Mouse (Mus musculus) myocyte (in vitro differentiated cells): ENCODE measurements around the gene Wrap53. TPM values are rescaled to one million over a fixed set of nuclear protein-coding genes. Genes with fewer than 3 reads are reported as not detected.

Experiments
- H3K27me3 ChIP-seq: one replicate; pipeline ENCODE4 v1.6.1; 2011; ENCODE audit not compliant: control insufficient read depth, insufficient read depth, insufficient read length
- H3K36me3 ChIP-seq: one replicate; pipeline ENCODE4 v1.6.1; 2011; ENCODE audit not compliant: control insufficient read depth, insufficient read depth
- H3K4me2 ChIP-seq: one replicate; pipeline ENCODE4 v1.6.1; 2011; ENCODE audit warnings: low read depth, control low read depth
- H3K4me3 ChIP-seq: one replicate; pipeline ENCODE4 v1.5.1; 2011; ENCODE audit warnings: mild to moderate bottlenecking, control low read depth, moderate library complexity
- H3K79me2 ChIP-seq: one replicate; pipeline ENCODE4 v1.6.1; 2011; ENCODE audit not compliant: control insufficient read depth, insufficient read depth
- H3ac ChIP-seq: one replicate; pipeline ENCODE4 v1.6.1; 2011; ENCODE audit not compliant: control insufficient read depth, insufficient read length
- CEBPB ChIP-seq: IDR thresholded peaks from 2 replicates; pipeline ENCODE4 v1.6.1; 2011; ENCODE audit warnings: mild to moderate bottlenecking, moderate library complexity; ENCODE audit not compliant: poor library complexity, insufficient read depth, severe bottlenecking
- E2F4 ChIP-seq: IDR thresholded peaks from one replicate; pipeline ENCODE4 v1.6.1; 2011; ENCODE audit warnings: mild to moderate bottlenecking, control low read depth, moderate library complexity; ENCODE audit not compliant: insufficient read depth
- MAX ChIP-seq: IDR thresholded peaks from one replicate; pipeline ENCODE4 v1.6.1; 2011; ENCODE audit warnings: low read depth, mild to moderate bottlenecking, control low read depth
- MYOD1 ChIP-seq, 3 experiments: IDR thresholded peaks; one replicate each; pipeline ENCODE4 v1.6.1; 2011; ENCODE audit warnings: control low read depth in 2 of 3, low read depth in 2 of 3, mild to moderate bottlenecking in 2 of 3, moderate library complexity in 1 of 3; ENCODE audit not compliant: insufficient read length in 2 of 3, control insufficient read depth in 1 of 3
- MYOG ChIP-seq, 3 experiments: IDR thresholded peaks; one replicate each; pipeline ENCODE4 v1.6.1; 2011; ENCODE audit warnings: control low read depth in 2 of 3, low read depth in 2 of 3, mild to moderate bottlenecking in 2 of 3; ENCODE audit not compliant: insufficient read length in 2 of 3, control insufficient read depth in 1 of 3, insufficient read depth in 1 of 3
- POLR2A ChIP-seq: IDR thresholded peaks from one replicate; pipeline ENCODE4 v1.6.1; 2011; ENCODE audit warnings: low read depth, mild to moderate bottlenecking, control low read depth, moderate library complexity; ENCODE audit not compliant: insufficient read length
- POLR2AphosphoS2 ChIP-seq: IDR thresholded peaks from one replicate; pipeline ENCODE4 v1.6.1; 2011; ENCODE audit warnings: low read depth, control low read depth; ENCODE audit not compliant: insufficient read length
- REST ChIP-seq: IDR thresholded peaks from one replicate; pipeline ENCODE4 v1.6.1; 2011; ENCODE audit warnings: mild to moderate bottlenecking, control low read depth, moderate library complexity; ENCODE audit not compliant: insufficient read depth, insufficient read length
- SRF ChIP-seq: IDR thresholded peaks from one replicate; pipeline ENCODE4 v1.6.1; 2011; ENCODE audit warnings: low read depth; ENCODE audit not compliant: control insufficient read depth, insufficient read length
- TCF12 ChIP-seq: IDR thresholded peaks from one replicate; pipeline ENCODE4 v1.6.1; 2011; ENCODE audit warnings: mild to moderate bottlenecking, control low read depth; ENCODE audit not compliant: poor library complexity, insufficient read depth, severe bottlenecking
- TCF3 ChIP-seq: IDR thresholded peaks from one replicate; pipeline ENCODE4 v1.6.1; 2011; ENCODE audit warnings: low read depth, control low read depth; ENCODE audit not compliant: insufficient read length
- USF1 ChIP-seq: IDR thresholded peaks from one replicate; pipeline ENCODE4 v1.6.1; 2011; ENCODE audit warnings: low read depth, mild to moderate bottlenecking, control low read depth, moderate library complexity
- polyA plus RNA-seq: library from polyadenylated mRNA; unstranded; fragments of >200 nt; fragmentation: generic; extraction: Trizol; gene quantifications from one replicate; pipeline ENCODE4 v1.2.1, GENCODE M21; 2012; ENCODE audit warnings: missing spikeins

The Wrap53 gene
- polyA plus RNA-seq, 1 experiment: 9.1 TPM

DNA sequence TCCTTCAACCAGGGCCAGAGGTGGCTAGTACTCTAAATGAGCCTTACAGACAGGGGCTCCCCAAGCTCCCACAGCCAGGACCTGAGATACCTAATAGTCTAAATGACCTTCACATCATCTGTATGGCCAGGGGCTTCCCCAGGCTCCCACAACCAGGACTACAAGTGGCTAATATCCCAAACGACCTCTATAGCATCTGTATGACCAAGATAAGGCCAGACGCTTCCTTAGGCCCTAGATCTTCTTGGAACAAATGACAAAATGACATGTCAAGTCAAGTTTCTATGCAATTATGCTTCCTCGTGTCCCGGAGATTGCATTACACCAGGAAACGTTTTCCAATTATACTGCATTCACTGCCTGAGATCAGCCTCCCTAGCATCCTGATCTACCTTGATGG is 3.7 kb downstream of the Wrap53 start:
- H3K36me3 ChIP-seq: peaks cover 3% of the 10 kb centered on the region
- H3K4me2 ChIP-seq: no peak overlapping the region
- no peak overlapping the region for H3K4me3 ChIP-seq
- TF ChIP-seq TCF12: no peak
- no peak for TF ChIP-seq E2F4
- TF ChIP-seq MYOG (IDR thresholded peaks at IDR 0.05; ENCODE audit: control insufficient read depth in 1 of 3, insufficient read depth in 1 of 3, insufficient read length in 2 of 3, low read depth in 2 of 3): no peak
- TF ChIP-seq MYOD1 (IDR thresholded peaks at IDR 0.05; ENCODE audit: control insufficient read depth in 1 of 3, insufficient read length in 2 of 3, low read depth in 2 of 3): no peak
- no peak for TF ChIP-seq SRF
- no peak for TF ChIP-seq POLR2AphosphoS2
- no peak for TF ChIP-seq REST
- no peak overlapping the region for H3ac ChIP-seq
- H3K79me2 ChIP-seq: peaks cover 46% of the 10 kb centered on the region
- no peaks in the 10 kb centered on the region for H3K27me3 ChIP-seq

GRCm38 (mm10) chr11:69575220-69575619 is 4.8 kb downstream of the Wrap53 start:
- Histone ChIP-seq H3K36me3 (peaks cover 6% of the 10 kb centered on the region), H3K27me3 (no peaks in the 10 kb centered on the region), H3K4me3 (no peak overlapping the region), H3K4me2 (no peak overlapping the region), H3K79me2 (peaks cover 44% of the 10 kb centered on the region), H3ac (no peak overlapping the region)
- TF ChIP-seq TCF12 (no peak), MAX (no peak), TCF3 (no peak), E2F4 (no peak), USF1 (no peak), SRF (no peak), POLR2AphosphoS2 (no peak), MYOD1 (IDR thresholded peaks at IDR 0.05; ENCODE audit: control insufficient read depth in 1 of 3, insufficient read length in 2 of 3, low read depth in 2 of 3) (no peak), MYOG (IDR thresholded peaks at IDR 0.05; ENCODE audit: control insufficient read depth in 1 of 3, insufficient read depth in 1 of 3, insufficient read length in 2 of 3, low read depth in 2 of 3) (no peak), REST (no peak), CEBPB (no peak), POLR2A (no peak)

GRCm38 (mm10) chr11:69565131-69565530 is 14.9 kb downstream of the Wrap53 start:
- peaks cover 11% of the 10 kb centered on the region for H3K36me3 ChIP-seq
- H3ac ChIP-seq: no peak overlapping the region
- no peaks in the 10 kb centered on the region for H3K79me2 ChIP-seq
- TF ChIP-seq POLR2AphosphoS2 (no peak), E2F4 (no peak), MYOD1 (IDR thresholded peaks at IDR 0.05; ENCODE audit: control insufficient read depth in 1 of 3, insufficient read length in 2 of 3, low read depth in 2 of 3) (no peak), POLR2A (no peak), MYOG (IDR thresholded peaks at IDR 0.05; ENCODE audit: control insufficient read depth in 1 of 3, insufficient read depth in 1 of 3, insufficient read length in 2 of 3, low read depth in 2 of 3) (no peak), USF1 (no peak), SRF (no peak), MAX (no peak), REST (no peak), CEBPB (no peak), TCF12 (no peak), TCF3 (no peak)
- no peaks in the 10 kb centered on the region for H3K27me3 ChIP-seq
- H3K4me2 ChIP-seq: no peak overlapping the region
- H3K4me3 ChIP-seq: no peak overlapping the region

GRCm38 (mm10) chr11:69564391-69564790 is 15.7 kb downstream of the Wrap53 start:
- no peak for TF ChIP-seq MYOG (IDR thresholded peaks at IDR 0.05; ENCODE audit: control insufficient read depth in 1 of 3, insufficient read depth in 1 of 3, insufficient read length in 2 of 3, low read depth in 2 of 3)
- TF ChIP-seq POLR2A: no peak
- no peak for TF ChIP-seq MAX
- no peak for TF ChIP-seq MYOD1 (IDR thresholded peaks at IDR 0.05; ENCODE audit: control insufficient read depth in 1 of 3, insufficient read length in 2 of 3, low read depth in 2 of 3)
- no peak for TF ChIP-seq TCF12
- no peak for TF ChIP-seq CEBPB
- TF ChIP-seq REST: no peak
- TF ChIP-seq E2F4: no peak
- no peaks in the 10 kb centered on the region for H3K27me3 ChIP-seq
- peaks cover 11% of the 10 kb centered on the region for H3K36me3 ChIP-seq
- H3ac ChIP-seq: no peak overlapping the region
- H3K4me3 ChIP-seq: no peak overlapping the region
- no peak overlapping the region for H3K4me2 ChIP-seq
- H3K79me2 ChIP-seq: no peaks in the 10 kb centered on the region

DNA sequence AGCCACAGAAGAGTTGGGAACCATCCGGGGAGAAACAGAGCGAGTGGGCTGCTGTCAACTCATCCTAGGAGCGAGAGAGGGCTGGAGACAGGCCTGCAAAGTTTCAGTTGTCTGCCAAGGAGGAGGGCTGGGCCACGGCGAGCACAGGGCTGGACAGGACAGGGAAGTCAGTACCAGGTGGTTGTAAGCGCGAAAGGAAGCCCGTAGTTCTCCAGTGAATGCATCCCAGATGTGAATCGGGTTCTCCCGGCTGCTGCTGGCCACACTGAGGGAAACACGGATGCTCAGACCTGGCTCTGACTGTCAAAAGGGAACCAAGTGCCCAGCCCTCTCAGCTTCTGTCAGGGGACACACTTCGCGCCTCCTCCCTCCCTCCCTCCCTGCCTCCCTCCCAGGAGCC is 16.7 kb downstream of the Wrap53 start:
- Histone ChIP-seq H3K4me3 (no peak overlapping the region), H3K79me2 (no peaks in the 10 kb centered on the region), H3K27me3 (no peaks in the 10 kb centered on the region), H3ac (no peak overlapping the region), H3K36me3 (peaks cover 11% of the 10 kb centered on the region), H3K4me2 (no peak overlapping the region)
- no peak for TF ChIP-seq POLR2A
- TF ChIP-seq CEBPB: no peak
- TF ChIP-seq SRF: no peak
- TF ChIP-seq MAX: no peak
- TF ChIP-seq POLR2AphosphoS2: no peak
- no peak for TF ChIP-seq TCF12
- TF ChIP-seq E2F4: no peak
- TF ChIP-seq REST: no peak
- TF ChIP-seq MYOD1 (IDR thresholded peaks at IDR 0.05; ENCODE audit: control insufficient read depth in 1 of 3, insufficient read length in 2 of 3, low read depth in 2 of 3): no peak
- no peak for TF ChIP-seq USF1
- no peak for TF ChIP-seq MYOG (IDR thresholded peaks at IDR 0.05; ENCODE audit: control insufficient read depth in 1 of 3, insufficient read depth in 1 of 3, insufficient read length in 2 of 3, low read depth in 2 of 3)
- no peak for TF ChIP-seq TCF3
